Mouse (Mus musculus) induced T-regulatory cell, adult 2 months (primary cell): ENCODE data around the gene Itih2.
A peak's percentile ranks its signal among the peaks of the same experiment; 100 is the strongest.

ENCODE experiments used
- DNase-seq: peaks from one replicate; pipeline ENCODE4 v3.0.0-alpha.2; 2012; ENCODE audit warnings: low read depth

The Itih2 gene

GRCm38 (mm10) chr2:10108535-10109189 lies 22.5 kb downstream of the Itih2 start:
- DNase-seq, result no peak

- DNase-seq, result peak; percentile 73
These were observed 30.0 kb downstream of the Itih2 start for GRCm38 (mm10) chr2:10101180-10101579.

GRCm38 (mm10) chr2:10100471-10100870 lies 30.7 kb downstream of the Itih2 start:
- no peak for DNase-seq

DNA sequence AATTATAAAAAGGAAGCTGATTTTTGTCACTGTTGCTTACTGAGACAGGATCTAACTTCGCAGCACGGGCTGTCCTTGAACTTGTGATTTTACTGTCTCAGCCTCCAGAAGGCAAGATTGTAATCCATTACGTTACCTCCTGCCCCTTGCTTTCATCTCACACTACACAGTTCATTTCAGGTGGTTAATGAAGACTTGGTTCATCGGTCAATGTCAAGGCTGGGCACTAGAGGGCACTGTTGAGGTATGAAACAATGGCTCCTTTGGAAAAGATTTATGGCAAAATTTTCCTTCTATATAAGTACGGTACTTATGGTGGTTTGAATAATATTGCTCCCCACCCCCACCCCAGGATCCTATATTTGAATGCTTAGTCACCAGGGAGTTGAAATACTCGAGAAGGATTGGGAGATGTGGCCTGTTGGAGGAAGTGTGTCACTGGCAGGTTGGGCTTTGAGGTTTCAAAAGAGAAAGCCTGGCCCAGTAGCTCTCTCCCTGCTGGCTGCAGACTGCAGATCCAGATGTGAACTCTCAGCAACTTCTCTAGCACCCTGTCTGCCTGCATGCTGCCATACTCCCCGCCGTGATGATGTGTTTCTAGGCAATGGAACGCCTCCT lies 32.5 kb downstream of the Itih2 start:
- DNase-seq, result peak; percentile 73

GRCm38 (mm10) chr2:10094327-10095100 lies 36.7 kb downstream of the Itih2 start:
- no peak for DNase-seq

GRCm38 (mm10) chr2:10087256-10087850 lies 43.8 kb downstream of the Itih2 start:
- DNase-seq, result no peak

DNA sequence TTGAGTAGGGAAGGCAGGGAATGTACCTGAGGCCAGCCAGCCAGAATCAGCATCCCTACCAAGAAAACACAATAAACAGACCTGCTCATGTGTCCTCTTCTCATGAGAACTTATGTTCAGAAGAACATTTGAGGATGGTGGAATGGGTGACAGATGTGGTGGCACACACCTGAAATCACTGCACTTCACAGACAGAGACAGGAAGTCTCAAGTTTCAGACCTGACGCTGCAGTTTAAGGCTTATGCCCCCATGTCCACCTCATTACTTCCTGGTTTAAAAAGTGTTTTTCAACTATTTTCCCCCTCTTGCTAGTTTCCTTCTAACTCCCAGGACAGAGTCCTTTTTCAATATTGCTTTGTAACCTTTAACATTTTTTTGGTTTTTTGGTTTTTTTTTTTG lies 48.5 kb downstream of the Itih2 start:
- peak; percentile 46 for DNase-seq

- peak; percentile 18 for DNase-seq
These were observed 49.6 kb downstream of the Itih2 start for GRCm38 (mm10) chr2:10081453-10082080.

GRCm38 (mm10) chr2:10080310-10081010 lies 50.7 kb downstream of the Itih2 start, which contains the start of the genes Atp5c1 and Kin:
Gene Atp5c1 (minus strand): TSS chr2:10080510.
Gene Kin (plus strand): TSS chr2:10080593.
- peak; percentile 99 for DNase-seq

DNA sequence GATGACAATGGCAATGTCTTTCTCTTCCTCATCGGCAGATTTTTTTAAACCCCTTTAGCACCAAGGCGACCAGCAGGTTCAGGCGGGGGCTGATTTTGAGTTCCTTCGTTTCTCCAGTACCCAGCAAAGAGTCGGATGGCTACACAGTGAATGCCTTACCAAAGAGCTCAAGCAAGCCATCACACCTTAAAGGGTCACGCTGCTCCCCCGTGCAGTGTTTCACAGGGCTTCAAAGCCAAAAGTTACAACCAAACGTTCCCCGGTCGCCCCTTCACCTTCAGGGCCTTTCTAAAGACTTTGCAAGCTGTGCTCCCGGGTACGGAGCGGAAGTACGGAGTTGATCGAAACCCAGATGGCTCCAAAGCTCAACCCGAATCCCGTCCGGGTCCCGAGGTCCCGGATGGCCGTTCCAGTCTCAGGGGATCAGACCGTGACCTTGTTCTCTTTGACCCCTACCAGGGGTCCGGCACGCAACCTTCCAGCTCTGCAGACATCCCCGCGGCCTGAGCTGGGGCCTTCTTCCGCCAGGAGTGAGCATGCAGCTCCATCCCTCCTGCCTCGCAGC lies 51.4 kb downstream of the Itih2 start:
- peak; percentile 76 for DNase-seq

GRCm38 (mm10) chr2:10076675-10077074 lies 54.5 kb downstream of the Itih2 start:
- DNase-seq, result peak; percentile 25

GRCm38 (mm10) chr2:10074470-10074869 lies 56.7 kb downstream of the Itih2 start:
- no peak for DNase-seq

GRCm38 (mm10) chr2:10071751-10072150 lies 59.4 kb downstream of the Itih2 start:
- no peak for DNase-seq

- no peak for DNase-seq
These were observed 72.4 kb downstream of the Itih2 start for GRCm38 (mm10) chr2:10058836-10059235.

GRCm38 (mm10) chr2:10051996-10052395 lies 79.2 kb downstream of the Itih2 start:
- DNase-seq, result no peak

DNA sequence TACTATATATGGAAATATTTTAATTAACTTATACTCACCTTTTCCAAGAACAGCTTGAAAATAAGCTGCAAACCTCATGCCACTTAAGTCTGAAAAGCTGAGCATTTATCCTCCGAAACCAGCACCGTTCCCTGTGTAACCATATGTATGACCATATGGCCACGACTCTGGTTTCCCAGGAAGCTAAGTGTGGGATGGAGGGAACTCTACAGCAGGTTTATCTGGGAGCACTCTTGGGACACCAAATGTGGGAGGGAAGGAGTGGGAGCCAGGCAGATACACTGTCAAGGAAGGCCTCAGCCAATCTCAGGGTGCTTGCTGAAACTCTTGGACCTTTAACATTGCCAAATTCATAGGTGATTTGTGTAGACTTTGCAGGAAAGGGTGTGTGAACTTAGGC lies 80.3 kb downstream of the Itih2 start:
- no peak for DNase-seq

DNA sequence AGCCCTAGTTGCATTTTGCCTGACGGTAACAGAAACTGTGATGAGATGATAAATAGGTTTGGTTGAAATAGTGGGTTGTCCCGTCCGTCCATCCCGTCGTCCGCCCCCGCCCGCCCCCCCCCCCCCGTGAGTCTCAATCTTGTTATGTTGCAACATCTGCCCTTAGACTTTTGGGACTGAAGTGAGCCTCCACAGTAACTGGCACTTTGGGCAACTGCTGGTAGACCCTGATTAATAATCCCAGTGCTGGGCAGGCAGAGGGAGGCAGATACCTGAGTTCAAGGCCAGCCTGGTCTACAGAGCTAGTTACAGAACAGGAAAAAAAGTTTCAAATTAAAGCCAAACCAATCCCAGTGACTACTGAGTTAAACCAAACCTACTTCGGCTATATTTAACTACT lies 81.7 kb downstream of the Itih2 start:
- no peak for DNase-seq

- DNase-seq, result peak; percentile 97
These were observed 82.7 kb downstream of the Itih2 start, which contains the start of gene Taf3 for GRCm38 (mm10) chr2:10048461-10048860. Gene Taf3 (minus strand): TSS chr2:10048596.

DNA sequence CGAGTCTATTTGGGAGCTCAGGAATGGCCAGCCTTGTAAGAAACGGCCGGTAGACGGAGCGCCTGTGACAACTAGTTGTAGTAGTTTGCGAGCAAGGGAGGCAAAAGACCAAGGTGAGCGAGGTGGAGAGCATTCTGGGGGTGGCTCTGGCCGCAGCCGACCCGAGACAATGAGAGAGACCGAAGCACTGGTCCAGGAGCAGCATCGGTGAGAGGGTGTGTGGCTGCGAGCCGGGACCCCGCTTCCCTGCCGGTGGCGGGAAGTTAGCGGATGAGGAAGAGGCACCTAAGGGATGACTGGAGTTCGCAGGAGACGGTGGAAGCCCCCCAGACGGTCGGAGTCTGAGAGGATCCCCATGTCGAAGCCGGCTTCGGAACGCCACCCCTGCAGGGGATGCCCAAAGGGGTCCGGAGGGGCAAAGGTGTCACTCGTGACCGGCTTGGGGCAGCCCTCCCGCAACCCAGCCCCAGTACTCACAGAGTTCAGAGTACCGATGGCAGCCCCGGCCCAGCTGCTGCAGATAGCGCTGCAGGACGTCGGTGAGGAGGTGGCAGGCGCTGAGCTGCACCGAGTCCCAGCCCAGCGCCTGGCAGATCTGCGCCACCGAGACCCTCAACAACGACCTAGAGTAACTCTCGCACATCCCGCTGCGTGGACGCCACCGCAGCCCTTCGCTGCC lies 83.3 kb downstream of the Itih2 start:
- peak; percentile 54 for DNase-seq
